Mouse (Mus musculus) retina, embryonic 14.5 days (tissue): ENCODE data around the gene Zfp773.
"Not testable (repeated sequence)": the region's sequence is repeated elsewhere in the genome, so short reads cannot be mapped to it uniquely, and the experiment has no call there.

Source experiments
- DNase-seq: peaks from one replicate; pipeline ENCODE4 v3.0.0-alpha.2; 2015; ENCODE audit warnings: low spot score

Zfp773 gene

GRCm38 (mm10) chr7:7136379-7136866, at the start of gene Zfp773:
Gene Zfp773, minus strand, starts transcription at chr7:7136755.
- DNase-seq, result peak; percentile 80

GRCm38 (mm10) chr7:7185897-7186296, 49.3 kb upstream of the Zfp773 start:
- no peak for DNase-seq

GRCm38 (mm10) chr7:7171227-7172147, 34.9 kb upstream of the Zfp773 start, which contains the start of gene Zfp418:
Gene Zfp418, plus strand, starts transcription at chr7:7171330.
- peak; percentile 76 for DNase-seq

- DNase-seq, result no peak
Measured at GRCm38 (mm10) chr7:7145991-7146608, 9.5 kb upstream of the Zfp773 start.

GRCm38 (mm10) chr7:7144215-7144614, 7.7 kb upstream of the Zfp773 start:
- no peak for DNase-seq

- DNase-seq, result no peak
Measured at GRCm38 (mm10) chr7:7132751-7133150, 3.8 kb downstream of the Zfp773 start.

- DNase-seq, result not testable (repeated sequence)
Measured at GRCm38 (mm10) chr7:7130491-7131124, 5.9 kb downstream of the Zfp773 start.

GRCm38 (mm10) chr7:7121602-7121980, 15.0 kb downstream of the Zfp773 start:
- DNase-seq, result no peak

- DNase-seq, result peak; percentile 89
Measured at GRCm38 (mm10) chr7:7120921-7121601, 15.5 kb downstream of the Zfp773 start, which contains the start of gene Zfp954. Gene Zfp954, minus strand, starts transcription at chr7:7121488.

- DNase-seq, result no peak
Measured at GRCm38 (mm10) chr7:7118441-7118840, 18.1 kb downstream of the Zfp773 start.

GRCm38 (mm10) chr7:7108501-7108900, 28.1 kb downstream of the Zfp773 start:
- no peak for DNase-seq
